Mouse (Mus musculus) forebrain, embryonic 10.5 days (tissue): ENCODE measurements at regions not wholly inside any gene's neighbourhood (a gene's known extent, or its start where the extent isn't known, plus 50 kb on each side); places are given as distances from the start of the nearest gene placed in this dataset.
"Not testable (repeated sequence)": the region's sequence is repeated elsewhere in the genome, so short reads cannot be mapped to it uniquely, and the experiment has no call there.

Source experiments
- DNase-seq: peaks from one replicate; pipeline ENCODE4 v3.0.0-alpha.2; 2017; ENCODE audit warnings: low spot score; ENCODE audit errors: extremely low spot score
- H3K27ac ChIP-seq: fragments of 300-500 bp; sonication (generic); 2 replicates; pipeline ENCODE4 v1.5.1; 2016; ENCODE audit warnings: mild to moderate bottlenecking
- H3K27me3 ChIP-seq: fragments of 300-500 bp; sonication (generic); 2 replicates; pipeline ENCODE4 v1.6.1; 2016; ENCODE audit warnings: mild to moderate bottlenecking; ENCODE audit not compliant: poor library complexity, severe bottlenecking
- H3K36me3 ChIP-seq: fragments of 300-500 bp; sonication (generic); replicated peaks from 2 replicates; pipeline ENCODE4 v1.6.1; 2016; ENCODE audit warnings: mild to moderate bottlenecking, moderate library complexity
- H3K4me1 ChIP-seq: fragments of 300-500 bp; sonication (generic); 2 replicates; pipeline ENCODE4 v1.6.1; 2016
- H3K4me3 ChIP-seq: fragments of 300-500 bp; sonication (generic); 2 replicates; pipeline ENCODE4 v1.5.1; 2016; ENCODE audit warnings: mild to moderate bottlenecking, moderate library complexity
- H3K9me3 ChIP-seq: fragments of 300-500 bp; sonication (generic); 2 replicates; pipeline ENCODE4 v1.6.1; 2016; ENCODE audit warnings: mild to moderate bottlenecking, moderate library complexity
- WGBS: fragments of 180-500 bp; shearing (Covaris S2); methylation state at CpG from one replicate; pipeline ENCODE4 v1.1.7; 2016; 5-methylcytosine and 5-hydroxymethylcytosine counted together

GRCm38 (mm10) chr8:8870487-8870886 is 180.2 kb upstream of the Arglu1 start:
- Histone ChIP-seq H3K27me3 (peaks cover 98% of the 10 kb centered on the region), H3K4me3 (no peak overlapping the region), H3K9me3 (no peaks in the 10 kb centered on the region), H3K36me3 (no peaks in the 10 kb centered on the region), H3K27ac (peak overlapping the region; percentile 26; the same call in 1 of the 2 replicates), H3K4me1 (peaks cover 46% of the 10 kb centered on the region)
- DNase-seq, result peak; percentile 59
- 0% methylated on average over 4 of the region's 4 CpGs for WGBS

- H3K27me3 ChIP-seq, result peaks cover 89% of the 10 kb centered on the region
- no peaks in the 10 kb centered on the region for H3K9me3 ChIP-seq
- H3K36me3 ChIP-seq, result no peaks in the 10 kb centered on the region
- H3K4me3 ChIP-seq, result no peak overlapping the region
- WGBS, result 49% methylated on average over 6 of the region's 6 CpGs
- no peak overlapping the region for H3K27ac ChIP-seq
- H3K4me1 ChIP-seq, result peaks cover 46% of the 10 kb centered on the region
- no peak for DNase-seq
Measured at GRCm38 (mm10) chr8:8869338-8869737, 179.0 kb upstream of the Arglu1 start.

GRCm38 (mm10) chr8:8867924-8868323 is 177.6 kb upstream of the Arglu1 start:
- no peaks in the 10 kb centered on the region for H3K9me3 ChIP-seq
- H3K4me3 ChIP-seq, result no peak overlapping the region
- peaks cover 86% of the 10 kb centered on the region for H3K27me3 ChIP-seq
- peaks cover 46% of the 10 kb centered on the region for H3K4me1 ChIP-seq
- no peaks in the 10 kb centered on the region for H3K36me3 ChIP-seq
- no peak for DNase-seq
- no peak overlapping the region for H3K27ac ChIP-seq
- WGBS, result 73% methylated on average over 8 of the region's 8 CpGs

- H3K36me3 ChIP-seq, result no peaks in the 10 kb centered on the region
- no peak overlapping the region for H3K27ac ChIP-seq
Measured at GRCm38 (mm10) chr8:8867126-8867777, 176.9 kb upstream of the Arglu1 start.

GRCm38 (mm10) chr8:8862767-8863166 is 172.4 kb upstream of the Arglu1 start:
- no peak for DNase-seq
- H3K9me3 ChIP-seq, result no peaks in the 10 kb centered on the region
- H3K27me3 ChIP-seq, result peaks cover 53% of the 10 kb centered on the region
- no peak overlapping the region for H3K4me3 ChIP-seq
- H3K36me3 ChIP-seq, result no peaks in the 10 kb centered on the region
- no peak overlapping the region for H3K27ac ChIP-seq
- peaks cover 10% of the 10 kb centered on the region for H3K4me1 ChIP-seq
- 92% methylated on average over 6 of the region's 6 CpGs for WGBS

More at GRCm38 (mm10) chr8:8867126-8867777, 176.9 kb upstream of the Arglu1 start:
- peaks cover 86% of the 10 kb centered on the region for H3K27me3 ChIP-seq
- DNase-seq, result no peak
- WGBS, result 67% methylated on average over 9 of the region's 9 CpGs
- H3K9me3 ChIP-seq, result no peaks in the 10 kb centered on the region
- H3K4me1 ChIP-seq, result peaks cover 46% of the 10 kb centered on the region
- no peak overlapping the region for H3K4me3 ChIP-seq

GRCm38 (mm10) chr8:8861331-8861940 is 171.1 kb upstream of the Arglu1 start:
- no peak for DNase-seq
- Histone ChIP-seq H3K36me3 (no peaks in the 10 kb centered on the region), H3K27me3 (peaks cover 46% of the 10 kb centered on the region), H3K27ac (no peak overlapping the region), H3K4me3 (no peak overlapping the region), H3K9me3 (no peaks in the 10 kb centered on the region), H3K4me1 (peaks cover 4% of the 10 kb centered on the region; the same call in 1 of the 2 replicates)
- WGBS, result 67% methylated on average over 9 of the region's 9 CpGs

- Histone ChIP-seq H3K36me3 (no peaks in the 10 kb centered on the region), H3K4me1 (peaks cover 7% of the 10 kb centered on the region), H3K27ac (no peak overlapping the region), H3K27me3 (peaks cover 50% of the 10 kb centered on the region), H3K9me3 (no peaks in the 10 kb centered on the region), H3K4me3 (no peak overlapping the region)
- DNase-seq, result no peak
- WGBS, result 87% methylated on average over 3 of the region's 3 CpGs
Measured at GRCm38 (mm10) chr8:8858636-8859035, 168.3 kb upstream of the Arglu1 start.

GRCm38 (mm10) chr8:8852656-8853366 is 162.5 kb upstream of the Arglu1 start:
- Histone ChIP-seq H3K27ac (no peak overlapping the region), H3K36me3 (no peaks in the 10 kb centered on the region), H3K9me3 (no peaks in the 10 kb centered on the region), H3K4me3 (no peak overlapping the region), H3K4me1 (peaks cover 15% of the 10 kb centered on the region), H3K27me3 (peaks cover 63% of the 10 kb centered on the region)
- 69% methylated on average over 7 of the region's 7 CpGs for WGBS
- DNase-seq, result no peak

GRCm38 (mm10) chr8:8851271-8851670 is 160.9 kb upstream of the Arglu1 start:
- no peak for DNase-seq
- H3K27ac ChIP-seq, result no peak overlapping the region
- peaks cover 15% of the 10 kb centered on the region for H3K4me1 ChIP-seq
- H3K27me3 ChIP-seq, result peaks cover 65% of the 10 kb centered on the region
- H3K9me3 ChIP-seq, result no peaks in the 10 kb centered on the region
- no peaks in the 10 kb centered on the region for H3K36me3 ChIP-seq
- 90% methylated on average over 4 of the region's 4 CpGs for WGBS
- H3K4me3 ChIP-seq, result no peak overlapping the region

- no peak overlapping the region for H3K27ac ChIP-seq
- no peaks in the 10 kb centered on the region for H3K36me3 ChIP-seq
- peaks cover 15% of the 10 kb centered on the region for H3K4me1 ChIP-seq
- WGBS, result 79% methylated on average over 8 of the region's 8 CpGs
- no peaks in the 10 kb centered on the region for H3K9me3 ChIP-seq
- DNase-seq, result no peak
- peaks cover 60% of the 10 kb centered on the region for H3K27me3 ChIP-seq
- no peak overlapping the region for H3K4me3 ChIP-seq
Measured at GRCm38 (mm10) chr8:8850766-8851165, 160.4 kb upstream of the Arglu1 start.

GRCm38 (mm10) chr8:8847579-8847978 is 157.3 kb upstream of the Arglu1 start:
- no peak for DNase-seq
- Histone ChIP-seq H3K27ac (no peak overlapping the region), H3K4me1 (peaks cover 2% of the 10 kb centered on the region), H3K27me3 (peaks cover 47% of the 10 kb centered on the region), H3K4me3 (no peak overlapping the region), H3K36me3 (no peaks in the 10 kb centered on the region), H3K9me3 (no peaks in the 10 kb centered on the region)
- 90% methylated on average over 10 of the region's 10 CpGs for WGBS

- DNase-seq, result no peak
- WGBS, result 86% methylated on average over 2 of the region's 2 CpGs
- Histone ChIP-seq H3K4me3 (no peak overlapping the region), H3K4me1 (peaks cover 6% of the 10 kb centered on the region), H3K27me3 (peaks cover 9% of the 10 kb centered on the region; the same call in 1 of the 2 replicates), H3K36me3 (no peaks in the 10 kb centered on the region), H3K27ac (no peak overlapping the region), H3K9me3 (no peaks in the 10 kb centered on the region)
Measured at GRCm38 (mm10) chr8:8842326-8842725, 152.0 kb upstream of the Arglu1 start.

GRCm38 (mm10) chr8:8836166-8836565 is 145.8 kb upstream of the Arglu1 start:
- WGBS, result 68% methylated on average over 11 of the region's 11 CpGs
- not testable (repeated sequence) for H3K4me1 ChIP-seq, H3K27ac ChIP-seq, H3K9me3 ChIP-seq, H3K4me3 ChIP-seq, H3K27me3 ChIP-seq, H3K36me3 ChIP-seq, DNase-seq
